Mouse (Mus musculus): ENCODE results near the gene 3100002H09Rik. TPM values are rescaled to one million over a fixed set of nuclear protein-coding genes. Genes with fewer than 3 reads are reported as not detected.

3100002H09Rik gene
- total RNA-seq, 2 experiments from 2014 or later, result not detected

Other genes starting within 250 kb of the 3100002H09Rik start
- 1 to 10 TPM; 4.2 to 4.4 TPM for gene Pou3f1, start 46.0 kb upstream of the 3100002H09Rik start, total RNA-seq (2021)
- 10 to 100 TPM; 32.1 to 39.2 TPM for gene Utp11, start 82.8 kb upstream of the 3100002H09Rik start, total RNA-seq (2021)
- gene Fhl3, start 89.9 kb upstream of the 3100002H09Rik start, total RNA-seq (2021), result 10 to 100 TPM; 73.0 to 81.8 TPM
- 10 to 100 TPM; 38.0 to 46.9 TPM for gene Sf3a3, start 104.0 kb upstream of the 3100002H09Rik start, total RNA-seq (2021)
- gene Inpp5b, start 131.0 kb upstream of the 3100002H09Rik start, total RNA-seq (2021), result 10 to 100 TPM; 15.6 to 17.7 TPM
- gene Mtf1, start 191.3 kb upstream of the 3100002H09Rik start, total RNA-seq (2021), result 10 to 100 TPM; 15.1 to 15.5 TPM
- gene Yrdc, start 239.9 kb upstream of the 3100002H09Rik start, total RNA-seq (2021), result 10 to 100 TPM; 15.9 to 20.7 TPM
- gene 1110065P20Rik, start 240.4 kb upstream of the 3100002H09Rik start, total RNA-seq (2021), result 10 to 100 TPM; 47.5 to 49.5 TPM